Mouse (Mus musculus) lung, postnatal 0 days (tissue): ENCODE data around the gene Gm49361.

Experiments
- CTCF ChIP-seq: IDR thresholded peaks from 2 replicates; pipeline ENCODE4 v1.5.1; 2016; ENCODE audit warnings: antibody characterized with exemption, mild to moderate bottlenecking
- EP300 ChIP-seq: IDR thresholded peaks from 2 replicates; pipeline ENCODE4 v1.6.1; 2016; ENCODE audit warnings: antibody characterized with exemption, mild to moderate bottlenecking, control low read depth

- TF ChIP-seq CTCF (no peak), EP300 (no peak)
These were observed 82.3 kb downstream of the Gm49361 start for GRCm38 (mm10) chr14:57663630-57664029.
